Mouse (Mus musculus): ENCODE data around the gene Etv4.

- no peak for TF ChIP-seq CTCF (IDR thresholded peaks at IDR 0.05; ENCODE audit: low read depth, low read length)
- TF ChIP-seq POLR2A (IDR thresholded peaks at IDR 0.05; ENCODE audit: borderline replicate concordance, low read depth, low read length), result no peak
Observed at GRCm38 (mm10) chr11:101784072-101784471, 1.1 kb downstream of the Etv4 start.

Measured in bone marrow macrophage, adult 2 months (primary cell).